Mouse (Mus musculus): Measurements from ENCODE around the gene Pacrg. TPM values are rescaled to one million over a fixed set of nuclear protein-coding genes. Genes with fewer than 3 reads are reported as not detected.

The Pacrg gene
- polyA plus RNA-seq, 1 experiment from 2014 or later = 9.3 TPM

DNA sequence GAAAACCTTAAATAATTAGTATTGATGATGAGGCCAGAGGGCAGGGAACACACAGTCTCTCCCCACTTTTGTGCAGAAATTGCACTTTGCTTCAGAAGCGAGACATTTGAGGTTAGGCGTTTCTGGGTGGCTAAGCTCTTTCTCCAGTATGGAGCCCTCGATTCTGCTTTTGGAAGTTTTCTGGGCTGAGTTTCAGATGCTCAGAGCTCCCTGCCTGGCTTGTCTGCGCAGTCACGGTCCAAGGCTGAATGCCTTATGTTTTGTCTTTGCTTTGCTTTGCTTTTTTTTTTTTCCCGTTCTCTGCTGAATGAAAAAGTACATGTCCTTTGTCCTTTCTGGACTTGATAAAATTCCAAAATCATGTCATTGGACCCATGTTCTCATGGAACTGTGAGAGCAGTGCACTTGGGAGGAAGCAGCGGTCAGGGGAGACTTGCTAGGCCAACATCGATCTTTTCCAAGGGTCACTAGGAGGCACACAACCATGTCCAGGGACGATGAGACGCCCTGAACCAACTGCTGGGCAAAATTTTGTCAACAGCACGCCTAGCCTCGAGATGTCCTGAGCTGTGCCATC, 438.0 kb downstream of the Pacrg start:
- ATAC-seq (ENCODE audit: low FRiP score) = no peak
- 82% methylated on average over 12 of the region's 12 CpGs for WGBS
- H3K36me3 ChIP-seq = no peaks in the 10 kb centered on the region
- no peaks in the 10 kb centered on the region for H3K9me3 ChIP-seq (replicated peaks)
- H3K4me3 ChIP-seq = no peak overlapping the region
- H3K4me1 ChIP-seq = peaks cover 36% of the 10 kb centered on the region
- no peak overlapping the region for H3K4me2 ChIP-seq (replicated peaks)
- H3K9ac ChIP-seq = no peak overlapping the region
- no peaks in the 10 kb centered on the region; the same call in 1 of the 2 replicates for H3K27me3 ChIP-seq
- H3K27ac ChIP-seq = no peak overlapping the region

DNA sequence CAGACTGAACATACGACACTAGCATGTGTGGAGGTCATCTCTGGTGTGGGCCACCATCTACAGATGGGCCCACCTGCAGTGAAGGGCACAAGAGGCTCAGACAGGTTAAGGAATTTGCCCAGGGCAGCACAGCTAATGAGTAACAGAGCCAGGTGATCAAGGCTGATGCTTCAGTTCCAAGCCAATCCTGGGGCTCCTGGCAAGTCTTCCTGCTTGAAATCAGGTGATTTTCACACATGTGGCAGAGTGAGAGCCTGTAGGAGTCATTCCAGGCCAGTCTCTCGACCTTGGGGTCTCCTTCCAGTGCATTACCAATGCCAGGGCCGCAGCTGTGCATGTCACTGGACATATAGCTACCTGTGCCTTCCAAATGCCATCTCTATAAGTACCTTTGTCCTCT, 438.6 kb downstream of the Pacrg start:
- Histone ChIP-seq H3K27me3 (no peaks in the 10 kb centered on the region; the same call in 1 of the 2 replicates), H3K9me3 (replicated peaks) (no peaks in the 10 kb centered on the region), H3K4me3 (no peak overlapping the region), H3K4me2 (replicated peaks) (no peak overlapping the region), H3K9ac (no peak overlapping the region), H3K27ac (no peak overlapping the region), H3K4me1 (peaks cover 33% of the 10 kb centered on the region), H3K36me3 (no peaks in the 10 kb centered on the region)
- 77% methylated on average over 3 of the region's 3 CpGs for WGBS
- ATAC-seq (ENCODE audit: low FRiP score) = no peak

- no peaks in the 10 kb centered on the region for H3K27me3 ChIP-seq
- H3K9ac ChIP-seq = no peak overlapping the region
- WGBS = 65% methylated on average over 10 of the region's 10 CpGs
- H3K4me1 ChIP-seq = peaks cover 31% of the 10 kb centered on the region
- H3K27ac ChIP-seq = no peak overlapping the region
- no peaks in the 10 kb centered on the region for H3K36me3 ChIP-seq
- no peak for ATAC-seq (ENCODE audit: low FRiP score)
- H3K4me2 ChIP-seq (replicated peaks) = no peak overlapping the region
- H3K4me3 ChIP-seq = no peak overlapping the region
- no peaks in the 10 kb centered on the region for H3K9me3 ChIP-seq (replicated peaks)
These were observed 440.4 kb downstream of the Pacrg start for GRCm38 (mm10) chr17:10399706-10400105.

- ATAC-seq (ENCODE audit: low FRiP score) = no peak
- H3K4me2 ChIP-seq (replicated peaks) = no peak overlapping the region
- no peak overlapping the region for H3K4me3 ChIP-seq
- peaks cover 34% of the 10 kb centered on the region for H3K4me1 ChIP-seq
- no peaks in the 10 kb centered on the region for H3K36me3 ChIP-seq
- no peaks in the 10 kb centered on the region for H3K9me3 ChIP-seq (replicated peaks)
- no peak overlapping the region for H3K9ac ChIP-seq
- 54% methylated on average over 5 of the region's 5 CpGs for WGBS
- no peaks in the 10 kb centered on the region for H3K27me3 ChIP-seq
- no peak overlapping the region for H3K27ac ChIP-seq
These were observed 441.2 kb downstream of the Pacrg start for GRCm38 (mm10) chr17:10398871-10399270.

GRCm38 (mm10) chr17:10397924-10398627, 442.0 kb downstream of the Pacrg start:
- 75% methylated on average over 10 of the region's 10 CpGs for WGBS
- H3K4me2 ChIP-seq (replicated peaks) = no peak overlapping the region
- H3K4me1 ChIP-seq = peaks cover 34% of the 10 kb centered on the region
- no peak overlapping the region for H3K4me3 ChIP-seq
- no peak overlapping the region for H3K27ac ChIP-seq
- H3K27me3 ChIP-seq = no peaks in the 10 kb centered on the region
- no peaks in the 10 kb centered on the region for H3K9me3 ChIP-seq (replicated peaks)
- H3K9ac ChIP-seq = no peak overlapping the region
- H3K36me3 ChIP-seq = no peaks in the 10 kb centered on the region
- ATAC-seq (ENCODE audit: low FRiP score) = no peak

GRCm38 (mm10) chr17:10397336-10397735, 442.8 kb downstream of the Pacrg start:
- Histone ChIP-seq H3K27me3 (no peaks in the 10 kb centered on the region), H3K9me3 (replicated peaks) (no peaks in the 10 kb centered on the region), H3K36me3 (no peaks in the 10 kb centered on the region), H3K4me2 (replicated peaks) (no peak overlapping the region), H3K27ac (no peak overlapping the region), H3K4me1 (peaks cover 34% of the 10 kb centered on the region), H3K9ac (no peak overlapping the region), H3K4me3 (no peak overlapping the region)
- no peak for ATAC-seq (ENCODE audit: low FRiP score)
- 67% methylated on average over 11 of the region's 11 CpGs for WGBS

- Histone ChIP-seq H3K4me1 (peaks cover 34% of the 10 kb centered on the region), H3K27ac (no peak overlapping the region)
- no peak for ATAC-seq (ENCODE audit: low FRiP score)
These were observed 443.2 kb downstream of the Pacrg start for GRCm38 (mm10) chr17:10396863-10397262.

DNA sequence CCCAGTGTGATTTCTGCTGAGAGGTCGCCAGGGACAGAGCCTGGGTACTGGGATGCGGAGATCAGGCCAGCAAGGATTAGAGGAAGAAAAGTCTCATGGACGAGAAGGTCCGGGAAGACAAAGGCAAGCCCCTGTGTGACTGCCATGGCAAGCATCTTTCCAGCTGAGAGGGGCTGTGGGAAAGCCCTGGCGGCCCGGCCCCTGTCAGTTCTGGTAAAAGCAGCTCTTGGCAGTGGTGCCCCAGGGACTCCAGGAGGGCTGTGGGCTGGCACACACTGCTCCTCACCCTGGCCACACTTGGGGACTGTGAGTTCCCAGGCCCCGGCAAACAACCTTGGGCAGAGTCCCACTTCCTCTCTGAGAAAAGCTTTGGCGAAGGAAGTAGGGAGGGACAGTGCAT, 445.3 kb downstream of the Pacrg start:
- no peak for ATAC-seq (ENCODE audit: low FRiP score)
- Histone ChIP-seq H3K4me1 (peaks cover 43% of the 10 kb centered on the region), H3K27ac (no peak overlapping the region), H3K27me3 (no peaks in the 10 kb centered on the region), H3K36me3 (no peaks in the 10 kb centered on the region), H3K4me2 (replicated peaks) (no peak overlapping the region), H3K9ac (no peak overlapping the region), H3K9me3 (replicated peaks) (no peaks in the 10 kb centered on the region), H3K4me3 (no peak overlapping the region)
- 37% methylated on average over 8 of the region's 8 CpGs for WGBS

More at GRCm38 (mm10) chr17:10396863-10397262, 443.2 kb downstream of the Pacrg start:
- H3K4me3 ChIP-seq = no peak overlapping the region
- H3K9ac ChIP-seq = no peak overlapping the region
- 88% methylated on average over 6 of the region's 6 CpGs for WGBS
- no peaks in the 10 kb centered on the region for H3K9me3 ChIP-seq (replicated peaks)
- H3K27me3 ChIP-seq = no peaks in the 10 kb centered on the region
- H3K36me3 ChIP-seq = no peaks in the 10 kb centered on the region
- H3K4me2 ChIP-seq (replicated peaks) = no peak overlapping the region

DNA sequence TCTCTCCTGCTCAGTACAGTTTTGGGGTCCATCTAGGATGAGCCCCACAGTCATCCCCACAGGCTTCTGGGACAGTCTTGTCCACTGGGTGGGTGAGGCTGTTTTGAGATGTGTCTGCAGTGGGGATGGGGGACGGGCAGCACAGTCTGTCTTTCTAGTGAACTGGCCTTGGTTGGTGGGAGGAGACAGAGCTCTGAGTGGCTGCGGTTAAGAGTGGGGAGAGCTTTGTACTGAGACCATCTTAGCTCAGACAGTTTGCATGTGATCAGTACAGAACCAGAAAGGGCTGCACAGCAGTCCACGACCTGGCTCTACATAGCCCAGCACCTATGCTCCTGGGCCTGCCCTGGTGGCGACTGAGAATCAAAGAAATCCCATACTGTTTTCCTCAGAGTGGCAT, 446.3 kb downstream of the Pacrg start:
- peaks cover 34% of the 10 kb centered on the region for H3K4me1 ChIP-seq

DNA sequence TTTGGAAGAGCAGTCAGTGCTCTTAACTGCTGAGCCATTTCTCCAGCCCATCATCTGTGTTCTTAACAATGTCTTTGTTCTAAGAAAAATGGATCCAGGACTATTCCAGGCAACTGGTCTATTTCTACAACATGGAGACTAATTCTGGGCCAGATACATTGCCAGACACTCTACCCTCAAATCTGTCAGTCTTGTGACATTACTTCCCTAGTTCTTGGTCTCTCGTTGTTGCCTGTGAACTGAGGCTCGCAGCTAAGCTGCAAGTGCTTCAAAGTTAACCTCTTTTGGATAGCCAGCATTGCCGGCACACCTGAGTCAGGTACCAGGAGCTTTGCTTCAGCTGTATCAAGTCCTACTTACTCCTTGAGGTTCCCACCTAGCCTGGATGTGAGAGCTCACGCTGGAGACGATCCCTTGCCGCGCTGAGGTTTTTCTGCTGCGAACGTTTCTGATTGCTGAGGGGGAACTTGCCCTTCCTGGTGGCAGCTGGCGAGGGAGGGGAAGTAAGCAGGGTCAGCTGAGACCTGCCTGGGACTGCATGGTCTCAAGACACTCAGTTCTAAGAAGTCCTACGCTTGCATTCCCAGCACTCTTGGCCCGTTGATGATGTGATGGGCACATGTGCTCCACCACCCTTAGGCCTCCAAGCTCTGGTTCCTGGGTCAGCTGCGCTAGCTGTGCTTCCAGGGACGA, 447.6 kb downstream of the Pacrg start:
- no peak overlapping the region for H3K4me2 ChIP-seq (replicated peaks)
- H3K27me3 ChIP-seq = no peaks in the 10 kb centered on the region
- peaks cover 26% of the 10 kb centered on the region for H3K4me1 ChIP-seq
- ATAC-seq (ENCODE audit: low FRiP score) = no peak
- no peaks in the 10 kb centered on the region for H3K36me3 ChIP-seq
- H3K9me3 ChIP-seq (replicated peaks) = no peaks in the 10 kb centered on the region
- no peak overlapping the region for H3K4me3 ChIP-seq
- H3K27ac ChIP-seq = no peak overlapping the region
- WGBS = 84% methylated on average over 14 of the region's 14 CpGs
- H3K9ac ChIP-seq = no peak overlapping the region

More for the DNA sequence above, 446.3 kb downstream of the Pacrg start:
- Histone ChIP-seq H3K27me3 (no peaks in the 10 kb centered on the region), H3K36me3 (no peaks in the 10 kb centered on the region), H3K9me3 (replicated peaks) (no peaks in the 10 kb centered on the region), H3K4me3 (no peak overlapping the region), H3K9ac (no peak overlapping the region), H3K27ac (no peak overlapping the region), H3K4me2 (replicated peaks) (no peak overlapping the region)
- WGBS = 85% methylated on average over 4 of the region's 4 CpGs
- ATAC-seq (ENCODE audit: low FRiP score) = no peak

DNA sequence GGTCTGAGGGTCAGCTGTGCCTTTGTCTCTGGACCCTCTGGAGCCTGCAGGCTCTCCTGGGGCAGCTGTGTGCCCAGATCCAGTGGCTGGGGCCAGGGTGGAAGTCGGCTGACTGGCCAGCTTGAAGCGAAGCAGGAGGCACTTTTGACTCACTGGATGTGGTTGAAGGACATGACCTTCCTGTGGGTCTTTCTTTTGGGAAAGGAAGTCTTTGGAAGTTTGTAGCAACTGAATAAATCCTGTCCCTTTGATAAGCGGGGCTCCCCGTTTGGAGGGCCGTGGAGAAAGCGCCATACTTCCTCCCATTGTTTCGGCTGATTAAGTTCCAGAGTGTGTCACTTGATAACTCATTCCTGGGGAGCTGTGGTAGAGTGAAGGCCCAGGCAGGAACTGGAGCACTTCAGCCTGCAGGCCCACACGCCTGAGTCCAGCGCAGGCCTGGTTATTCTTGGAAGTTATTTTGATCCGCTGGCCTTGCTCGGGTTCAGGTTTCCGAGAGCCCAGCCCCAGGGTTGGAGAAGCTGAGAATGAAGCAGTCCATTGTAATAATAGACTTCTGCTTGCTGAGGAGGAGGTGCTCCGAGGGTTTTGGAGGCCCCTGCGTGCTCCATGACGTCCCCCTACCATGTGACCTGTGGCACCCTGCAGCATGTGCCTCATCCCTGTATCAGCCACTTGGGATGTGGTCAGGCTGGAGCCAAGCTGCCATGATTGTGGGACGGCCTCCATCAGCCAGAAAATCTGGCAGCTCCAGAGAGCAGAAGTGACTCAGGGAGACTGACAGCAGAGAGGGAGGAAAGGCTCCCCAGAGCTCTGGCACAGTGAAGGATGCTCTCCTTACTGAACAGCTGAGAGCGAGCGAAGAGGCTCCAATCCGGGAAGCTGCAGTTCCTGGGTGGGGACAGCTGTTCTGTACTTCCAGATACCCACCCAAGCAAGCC, 449.6 kb downstream of the Pacrg start:
- H3K9ac ChIP-seq = no peak overlapping the region
- no peak overlapping the region for H3K4me3 ChIP-seq
- H3K27me3 ChIP-seq = no peaks in the 10 kb centered on the region
- no peaks in the 10 kb centered on the region for H3K36me3 ChIP-seq
- peaks cover 20% of the 10 kb centered on the region for H3K4me1 ChIP-seq
- H3K4me2 ChIP-seq (replicated peaks) = no peak overlapping the region; the same call in 1 of the 2 replicates
- H3K27ac ChIP-seq = peak overlapping the region; percentile 66
- 44% methylated on average over 19 of the region's 19 CpGs for WGBS
- no peaks in the 10 kb centered on the region for H3K9me3 ChIP-seq (replicated peaks)
- peak; percentile 40; the same call in 1 of the 2 replicates for ATAC-seq (ENCODE audit: low FRiP score)

- Histone ChIP-seq H3K27me3 (no peaks in the 10 kb centered on the region), H3K27ac (peak overlapping the region; percentile 52), H3K9me3 (replicated peaks) (no peaks in the 10 kb centered on the region), H3K4me1 (peaks cover 15% of the 10 kb centered on the region), H3K4me3 (no peak overlapping the region), H3K4me2 (replicated peaks) (no peak overlapping the region), H3K9ac (no peak overlapping the region), H3K36me3 (no peaks in the 10 kb centered on the region)
- ATAC-seq (ENCODE audit: low FRiP score) = no peak
- WGBS = 88% methylated on average over 9 of the region's 9 CpGs
These were observed 450.4 kb downstream of the Pacrg start for GRCm38 (mm10) chr17:10389740-10390139.

All from hindbrain, embryonic 12.5 days (tissue).